Mouse (Mus musculus) CH12.LX (cell line): ENCODE data around the gene Slc17a5. TPM values are rescaled to one million over a fixed set of nuclear protein-coding genes. Genes with fewer than 3 reads are reported as not detected.
A peak's percentile ranks its signal among the peaks of the same experiment; 100 is the strongest.

ENCODE experiments used
- DNase-seq: peaks from one replicate; pipeline ENCODE4 v3.0.0-alpha.2; 2013; ENCODE audit errors: extremely low read depth
- H3K27ac ChIP-seq: 2 replicates; pipeline ENCODE4 v1.5.1; 2012; ENCODE audit warnings: low read depth, mild to moderate bottlenecking, control low read depth, moderate library complexity; ENCODE audit not compliant: insufficient read depth
- H3K27me3 ChIP-seq: replicated peaks from 2 replicates; pipeline ENCODE3; 2012; ENCODE audit warnings: inconsistent platforms
- H3K36me3 ChIP-seq, 2 experiments: replicated peaks in 1 of 2; 2 replicates each; pipeline versions ENCODE3 to v1.6.1; 2012; ENCODE audit warnings: inconsistent platforms in 1 of 2, low read length in 1 of 2, mild to moderate bottlenecking in 1 of 2, mixed read lengths in 1 of 2, moderate library complexity in 1 of 2; ENCODE audit not compliant: control insufficient read depth in 1 of 2, insufficient read depth in 1 of 2
- H3K4me1 ChIP-seq, 2 experiments: 2 replicates each; pipeline ENCODE4 v1.6.1; 2012; ENCODE audit warnings: inconsistent platforms in 1 of 2, moderate library complexity in 1 of 2; ENCODE audit not compliant: insufficient read depth in 2 of 2, control insufficient read depth in 1 of 2
- H3K4me2 ChIP-seq: 2 replicates; pipeline ENCODE4 v1.6.1; 2012; ENCODE audit warnings: low read depth, mild to moderate bottlenecking, control low read depth; ENCODE audit not compliant: poor library complexity, insufficient read depth, severe bottlenecking
- H3K4me3 ChIP-seq, 3 experiments: fragments of 150-350 bp in 1 of 3; sonication (generic) in 1 of 3; replicated peaks in 1 of 3; 2 replicates each; pipeline versions ENCODE3 to v1.5.1; 2011 to 2012; ENCODE audit warnings: low read depth in 2 of 3, low read length in 2 of 3, mild to moderate bottlenecking in 2 of 3, moderate library complexity in 2 of 3, control low read depth in 1 of 3, improper control_type of control experiment in 1 of 3, inconsistent platforms in 1 of 3, mixed read lengths in 1 of 3; ENCODE audit not compliant: poor library complexity in 1 of 3
- H3K79me2 ChIP-seq: replicated peaks from 2 replicates; pipeline ENCODE4 v1.6.1; 2012; ENCODE audit warnings: mild to moderate bottlenecking, moderate library complexity; ENCODE audit not compliant: control insufficient read depth, poor library complexity, insufficient read depth, severe bottlenecking; ENCODE audit errors: extremely low read depth
- H3K9ac ChIP-seq: 2 replicates; pipeline ENCODE4 v1.6.1; 2012; ENCODE audit warnings: low read depth, mild to moderate bottlenecking, control low read depth, moderate library complexity; ENCODE audit not compliant: insufficient read depth
- H3K9me3 ChIP-seq: replicated peaks from 2 replicates; pipeline ENCODE3; 2012; ENCODE audit warnings: low read length, inconsistent platforms, mixed read lengths
- BHLHE40 ChIP-seq: IDR thresholded peaks from 2 replicates; pipeline ENCODE4 v1.6.1; 2011; ENCODE audit warnings: mild to moderate bottlenecking, low read depth, low read length, improper control_type of control experiment
- EP300 ChIP-seq: IDR thresholded peaks from 2 replicates; pipeline ENCODE4 v1.6.1; 2011; ENCODE audit warnings: low read length, improper control_type of control experiment
- ETS1 ChIP-seq: conservative IDR thresholded peaks from 2 replicates; pipeline ENCODE4 v1.6.1; 2012; ENCODE audit warnings: low read depth, mild to moderate bottlenecking, inconsistent platforms, low read length, improper control_type of control experiment, moderate library complexity
- HCFC1 ChIP-seq: IDR thresholded peaks from 2 replicates; pipeline ENCODE4 v1.6.1; 2012; ENCODE audit warnings: low read depth, mild to moderate bottlenecking, inconsistent platforms, low read length, improper control_type of control experiment
- MEF2A ChIP-seq: IDR thresholded peaks from 2 replicates; pipeline ENCODE4 v1.6.1; 2014; ENCODE audit warnings: low read depth, mild to moderate bottlenecking, inconsistent platforms, low read length, improper control_type of control experiment, borderline replicate concordance
- MXI1 ChIP-seq: IDR thresholded peaks from 2 replicates; pipeline ENCODE4 v1.6.1; 2011; ENCODE audit warnings: mild to moderate bottlenecking, low read depth, low read length, improper control_type of control experiment
- PAX5 ChIP-seq: IDR thresholded peaks from 2 replicates; pipeline ENCODE4 v1.6.1; 2012; ENCODE audit warnings: low read length, inconsistent platforms, mixed read lengths
- RCOR1 ChIP-seq: conservative IDR thresholded peaks from 2 replicates; pipeline ENCODE4 v1.6.1; 2012; ENCODE audit warnings: low read depth, mild to moderate bottlenecking, inconsistent platforms, low read length, improper control_type of control experiment
- SIN3A ChIP-seq: IDR thresholded peaks from 2 replicates; pipeline ENCODE4 v1.6.1; 2012; ENCODE audit warnings: low read length, improper control_type of control experiment, inconsistent platforms
- SMC3 ChIP-seq: IDR thresholded peaks from 2 replicates; pipeline ENCODE4 v1.6.1; 2011; ENCODE audit warnings: low read depth, low read length, improper control_type of control experiment
- TBP ChIP-seq: conservative IDR thresholded peaks from 2 replicates; pipeline ENCODE4 v1.6.1; 2011; ENCODE audit warnings: low read depth, low read length, improper control_type of control experiment
- UBTF ChIP-seq: IDR thresholded peaks from 2 replicates; pipeline ENCODE4 v1.6.1; 2012; ENCODE audit warnings: low read depth, mild to moderate bottlenecking, inconsistent platforms, low read length, improper control_type of control experiment, moderate library complexity
- USF1 ChIP-seq: IDR thresholded peaks from 2 replicates; pipeline ENCODE4 v1.6.1; 2014; ENCODE audit warnings: low read depth, mild to moderate bottlenecking, inconsistent platforms, low read length, improper control_type of control experiment
- USF2 ChIP-seq: conservative IDR thresholded peaks from 2 replicates; pipeline ENCODE4 v1.6.1; 2011; ENCODE audit warnings: low read depth, low read length, improper control_type of control experiment
- ZC3H11A ChIP-seq: IDR thresholded peaks from 2 replicates; pipeline ENCODE4 v1.6.1; 2012; ENCODE audit warnings: low read depth, mild to moderate bottlenecking, inconsistent platforms, low read length, improper control_type of control experiment
- ZNF384 ChIP-seq: IDR thresholded peaks from 2 replicates; pipeline ENCODE4 v1.6.1; 2012; ENCODE audit warnings: low read depth, low read length, improper control_type of control experiment, inconsistent platforms
- dilution Hi-C: fragments of 300-500 bp; cut with MboI; formaldehyde crosslinking; loops from 2 replicates; pipeline ENCODE4 v1.14.3; 2020; ENCODE audit warnings: low sequenced_read_pairs; ENCODE audit not compliant: extremely low pct_unique_long_range_greater_than_20kb, extremely low pct_ligation_motif_present
- in situ Hi-C: fragments of 300-500 bp; cut with MboI; formaldehyde crosslinking; loops from 3 replicates; pipeline ENCODE4 v1.14.3; 2019; ENCODE audit warnings: low sequenced_read_pairs, low pct_ligation_motif_present, low pct_unique_long_range_greater_than_20kb, mixed read lengths
- polyA plus RNA-seq: library from polyadenylated mRNA; unstranded; fragments of >175 nt; gene quantifications from 2 replicates; pipeline ENCODE4 v1.2.1, GENCODE M21; 2012; ENCODE audit warnings: low read depth; ENCODE audit not compliant: insufficient read length
- total RNA-seq, 2 experiments: library from RNA; depleted of rRNA; stranded (reverse); fragments of 300-350 nt in 1 of 2; fragments of >200 nt in 1 of 2; gene quantifications; 2 replicates each; pipeline ENCODE4 v1.2.3; 2012 to 2014

Slc17a5 gene
- total and polyA plus RNA-seq, 3 experiments, result 4.9 to 7.6 (median 6.7) TPM

DNA sequence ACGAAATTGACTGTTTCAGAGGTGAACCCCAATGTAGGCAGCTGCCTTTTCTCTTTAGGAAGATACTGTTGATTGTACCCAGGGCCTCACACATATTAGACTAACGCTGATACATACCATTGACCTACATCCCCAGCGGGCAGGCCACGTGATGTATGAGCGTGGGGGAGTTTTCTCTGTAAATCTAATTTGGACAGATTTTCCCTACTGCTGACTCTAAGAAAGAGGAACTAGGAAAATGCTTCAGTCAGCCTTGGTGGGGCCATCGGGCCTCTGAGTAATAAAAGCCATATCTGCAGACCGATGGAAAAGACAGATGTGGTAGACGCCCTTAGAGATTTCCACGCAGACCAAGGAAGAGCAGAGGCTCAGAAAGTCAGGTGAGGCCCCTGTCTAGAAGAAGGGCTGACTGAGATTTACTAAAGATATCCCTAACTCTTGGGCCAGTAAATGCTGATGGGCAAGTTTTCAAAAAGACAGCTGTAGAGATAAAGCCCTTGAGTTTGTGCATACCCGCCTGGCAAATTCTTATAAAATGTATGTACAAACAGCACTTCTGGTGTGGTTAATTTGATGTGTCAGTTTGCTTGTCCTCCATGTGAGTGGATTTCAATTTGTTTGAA, 681 bp upstream of the Slc17a5 start (continued):
- peak; percentile 95 for TF ChIP-seq BHLHE40
- no peak for TF ChIP-seq PAX5
- peak; percentile 97 for TF ChIP-seq MEF2A
- TF ChIP-seq HCFC1, result no peak
- TF ChIP-seq ZC3H11A, result no peak
- TF ChIP-seq USF1, result peak; percentile 91
- TF ChIP-seq ZNF384, result no peak

GRCm38 (mm10) chr9:78587218-78587883, 490 bp downstream of the Slc17a5 start:
- Histone ChIP-seq H3K4me1 (peaks cover 8 to 29% of the 10 kb centered on the region in 2 experiments; a peak in 3 of 4 replicates), H3K9ac (peak overlapping the region; percentile 87), H3K79me2 (peaks cover 6% of the 10 kb centered on the region; the same call in 1 of the 2 replicates), H3K4me3 (peak overlapping the region; percentile 75 to 90 (median 80))
- peak; percentile 45 for DNase-seq
- TF ChIP-seq ETS1 (no peak), USF2 (no peak), MXI1 (0 out of 2 replicates have a peak, but pooled peaks have one; percentile 21), SIN3A (peak; percentile 31; the same call in 1 of the 2 replicates), UBTF (no peak)
- TF ChIP-seq, all 38 proteins: peak for 2
- H3K36me3 ChIP-seq, result peaks cover 3 to 31% of the 10 kb centered on the region in 2 experiments
- in situ Hi-C loops (no loop called here), dilution Hi-C loops (no loop called here)
- peak overlapping the region; percentile 73 for H3K4me2 ChIP-seq
- no peaks in the 10 kb centered on the region for H3K9me3 ChIP-seq
- H3K27ac ChIP-seq, result peak overlapping the region; percentile 44; the same call in 1 of the 2 replicates
- no peaks in the 10 kb centered on the region for H3K27me3 ChIP-seq

GRCm38 (mm10) chr9:78579644-78580396, 8.0 kb downstream of the Slc17a5 start:
- Histone ChIP-seq H3K27ac (no peak overlapping the region), H3K4me2 (no peak overlapping the region)
- TF ChIP-seq ETS1 (no peak), EP300 (no peak), TBP (no peak), BHLHE40 (no peak), SMC3 (no peak), RCOR1 (no peak), MXI1 (no peak), USF1 (no peak)
- TF ChIP-seq, all 38 proteins: peak for 0
- peaks cover 11 to 43% of the 10 kb centered on the region in 2 experiments for H3K36me3 ChIP-seq
- no peaks in the 10 kb centered on the region for H3K79me2 ChIP-seq
- H3K27me3 ChIP-seq, result no peaks in the 10 kb centered on the region
- H3K4me1 ChIP-seq, result peaks cover 0 to 4% of the 10 kb centered on the region in 2 experiments; a peak in 1 of 4 replicates
- no peaks in the 10 kb centered on the region for H3K9me3 ChIP-seq
- H3K4me3 ChIP-seq, result no peak overlapping the region
- no peak for DNase-seq
- dilution Hi-C loops, result no loop called here
- in situ Hi-C loops, result no loop called here
- no peak overlapping the region for H3K9ac ChIP-seq
